In the genomic region with DNA sequence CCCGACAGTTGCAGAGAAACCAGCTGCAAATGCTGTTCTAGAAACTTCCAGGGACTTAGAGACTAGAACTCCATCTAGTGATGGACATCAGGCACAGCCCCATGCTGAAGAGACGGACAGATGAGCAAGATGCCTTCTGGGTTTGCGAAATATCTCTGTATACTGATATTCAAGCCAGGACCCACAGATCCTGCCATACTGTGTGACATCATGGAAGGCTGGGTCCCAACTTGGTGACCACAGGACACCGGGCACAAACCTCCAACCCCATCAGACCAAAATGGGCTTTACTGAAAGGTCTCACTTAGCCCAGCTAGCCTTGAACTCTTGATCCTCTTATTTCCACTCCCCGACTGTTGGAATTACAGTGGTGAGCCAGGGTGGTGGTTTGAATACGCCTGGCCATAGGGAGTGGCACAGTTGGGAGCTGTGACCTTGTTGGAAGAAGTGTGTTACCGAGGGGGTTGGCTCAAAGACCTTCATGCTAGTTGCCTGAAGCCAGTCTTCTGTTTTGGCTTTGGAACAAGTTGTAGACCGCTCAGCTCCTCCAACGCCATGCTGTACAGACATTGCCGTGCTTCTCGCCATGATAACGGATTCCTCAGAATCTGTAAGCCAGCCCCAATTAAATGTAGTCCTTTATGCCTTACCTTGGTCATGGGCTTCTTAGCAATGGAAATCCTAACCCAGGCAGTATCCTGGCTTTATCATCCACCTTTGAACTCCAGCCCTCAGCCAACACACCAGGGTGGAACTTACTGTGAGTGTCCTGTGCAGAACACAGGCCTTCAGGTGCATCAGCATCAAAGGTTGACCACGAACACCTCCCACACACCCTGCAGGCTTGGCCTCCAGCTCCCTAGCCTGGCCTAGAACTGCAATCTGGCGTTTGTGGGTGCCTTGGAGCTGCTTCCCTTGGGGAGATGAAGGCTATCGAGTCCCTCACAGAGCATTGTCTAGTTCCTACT, we compare ENCODE assay signal across 14 mouse cellular contexts. TPM values are rescaled to one million over a fixed set of nuclear protein-coding genes. Genes with fewer than 3 reads are reported as not detected.
DNase-seq lines count a peak whose midpoint lies in the region; ATAC-seq lines count a peak whose summit lies in the region.
"Had no signal": no experiment of that assay in that cellular context is flagged by ENCODE, and none has a peak within 500 bp of the region (broad histone marks: within the 10 kb centered on the region; RNA-seq: fewer than 3 reads in every experiment).

No protein-coding gene starts in this region.

- WGBS in hindbrain, embryonic 13.5 days: 90% methylated on average over 15 of the region's 15 CpGs
- WGBS in hindbrain, embryonic 11.5 days: 91% methylated on average over 15 of the region's 15 CpGs
- 90% methylated on average over 15 of the region's 15 CpGs for WGBS in neural tube, embryonic 13.5 days
- 80% methylated on average over 15 of the region's 15 CpGs for WGBS in embryonic facial prominence, embryonic 15.5 days

- H3K36me3 ChIP-seq in hindbrain, embryonic 13.5 days: peaks cover 32% of the 10 kb centered on the region
- H3K36me3 ChIP-seq in hindbrain, embryonic 11.5 days (ENCODE audit: control insufficient read depth, insufficient read depth, low read length): peaks cover 9% of the 10 kb centered on the region; the same call in 1 of the 2 replicates
- H3K36me3 ChIP-seq in neural tube, embryonic 13.5 days: peaks cover 30% of the 10 kb centered on the region
- H3K36me3 ChIP-seq in embryonic facial prominence, embryonic 15.5 days: peaks cover 29% of the 10 kb centered on the region

- no peak for ATAC-seq in hindbrain, embryonic 13.5 days (ENCODE audit: low FRiP score)
- ATAC-seq in hindbrain, embryonic 11.5 days (ENCODE audit: low FRiP score): no peak
- no peak for ATAC-seq in neural tube, embryonic 13.5 days (ENCODE audit: low read depth)
- no peak for ATAC-seq in embryonic facial prominence, embryonic 15.5 days (ENCODE audit: insufficient number of reproducible peaks, low FRiP score, low TSS enrichment, low read depth)

- H3K4me1 ChIP-seq in hindbrain, embryonic 13.5 days (replicated peaks): peaks cover 15% of the 10 kb centered on the region
- no peaks in the 10 kb centered on the region for H3K4me1 ChIP-seq in hindbrain, embryonic 11.5 days (replicated peaks; ENCODE audit: control insufficient read depth, insufficient read depth, low read length)
- peaks cover 16% of the 10 kb centered on the region for H3K4me1 ChIP-seq in neural tube, embryonic 13.5 days (replicated peaks)
- peaks cover 14% of the 10 kb centered on the region; the same call in 1 of the 2 replicates for H3K4me1 ChIP-seq in embryonic facial prominence, embryonic 15.5 days

- H3K9me3 ChIP-seq in hindbrain, embryonic 13.5 days: no peaks in the 10 kb centered on the region
- H3K9me3 ChIP-seq in hindbrain, embryonic 11.5 days (ENCODE audit: control insufficient read depth, low read length): no peaks in the 10 kb centered on the region
- no peaks in the 10 kb centered on the region for H3K9me3 ChIP-seq in neural tube, embryonic 13.5 days
- H3K9me3 ChIP-seq in embryonic facial prominence, embryonic 15.5 days (replicated peaks): no peaks in the 10 kb centered on the region
- H3K9me3 ChIP-seq: heart, embryonic 10.5 days; hindbrain, embryonic 10.5 days; midbrain, embryonic 10.5 days had no signal

- no peak overlapping the region for H3K4me3 ChIP-seq in hindbrain, embryonic 13.5 days
- H3K4me3 ChIP-seq in hindbrain, embryonic 11.5 days (ENCODE audit: low read depth, low read length): no peak overlapping the region; the same call in 1 of the 2 replicates
- H3K4me3 ChIP-seq in neural tube, embryonic 13.5 days: no peak overlapping the region
- no peak overlapping the region for H3K4me3 ChIP-seq in embryonic facial prominence, embryonic 15.5 days (replicated peaks)
- H3K4me3 ChIP-seq: heart, embryonic 10.5 days; midbrain, embryonic 10.5 days had no signal

- 0 out of 2 replicates have a peak overlapping the region, but pooled peaks have one; percentile 5 for H3K27ac ChIP-seq in hindbrain, embryonic 13.5 days
- no peak overlapping the region for H3K27ac ChIP-seq in hindbrain, embryonic 11.5 days (ENCODE audit: low read depth, low read length)
- peak overlapping the region; percentile 56; the same call in 1 of the 2 replicates for H3K27ac ChIP-seq in neural tube, embryonic 13.5 days (replicated peaks)
- peak overlapping the region; percentile 44 for H3K27ac ChIP-seq in embryonic facial prominence, embryonic 15.5 days (replicated peaks)
- H3K27ac ChIP-seq: heart, embryonic 10.5 days; hindbrain, embryonic 10.5 days; midbrain, embryonic 10.5 days had no signal

- no peak overlapping the region for H3K9ac ChIP-seq in hindbrain, embryonic 13.5 days
- H3K9ac ChIP-seq in hindbrain, embryonic 11.5 days (ENCODE audit: low read depth, low read length): no peak overlapping the region
- no peak overlapping the region for H3K9ac ChIP-seq in neural tube, embryonic 13.5 days
- no peak overlapping the region for H3K9ac ChIP-seq in embryonic facial prominence, embryonic 15.5 days

- DNase-seq in hindbrain, embryonic 11.5 days (ENCODE audit: low spot score): no peak
- DNase-seq in neural tube, embryonic 10.5 days (ENCODE audit: extremely low spot score, low spot score): no peak
- no peak for DNase-seq in spleen, adult 18-20 months
- DNase-seq in layer of hippocampus, postnatal 25 days (ENCODE audit: extremely low spot score in 1 of 2, low spot score in 1 of 2): no peak
- DNase-seq: cerebellum, adult 9-10 months; layer of hippocampus, adult 9-11 months; lung, adult 2 months; thymus, adult 18-20 months had no signal

- no peaks in the 10 kb centered on the region for H3K27me3 ChIP-seq in hindbrain, embryonic 13.5 days
- no peaks in the 10 kb centered on the region for H3K27me3 ChIP-seq in hindbrain, embryonic 11.5 days (ENCODE audit: control insufficient read depth, insufficient read depth, low read length)
- no peaks in the 10 kb centered on the region for H3K27me3 ChIP-seq in neural tube, embryonic 13.5 days
- no peaks in the 10 kb centered on the region for H3K27me3 ChIP-seq in embryonic facial prominence, embryonic 15.5 days

- no peak overlapping the region for H3K4me2 ChIP-seq in hindbrain, embryonic 13.5 days
- H3K4me2 ChIP-seq in hindbrain, embryonic 11.5 days (replicated peaks; ENCODE audit: low read depth, low read length): no peak overlapping the region
- no peak overlapping the region for H3K4me2 ChIP-seq in neural tube, embryonic 13.5 days
- H3K4me2 ChIP-seq in embryonic facial prominence, embryonic 15.5 days (replicated peaks): no peak overlapping the region

RNA-seq across cellular contexts. Expression of gene Rras, which starts 6.8 kb away (rescaled TPM):
- 11.5 and 15.4 TPM in 2 replicates for polyA plus RNA-seq in hindbrain, embryonic 13.5 days (2015; fragmentation: Nextera tagmentation; extraction: Ambion mirVana)
- 21.2 and 21.6 TPM in 2 replicates for polyA plus RNA-seq in hindbrain, embryonic 11.5 days (2014; fragmentation: Nextera tagmentation; extraction: Ambion mirVana)
- 15.0 and 16.5 TPM in 2 replicates for polyA plus RNA-seq in neural tube, embryonic 13.5 days (2015; fragmentation: Nextera tagmentation; extraction: Ambion mirVana)
- 41.3 and 47.6 TPM in 2 replicates for polyA plus RNA-seq in embryonic facial prominence, embryonic 15.5 days (2015; fragmentation: Nextera tagmentation; extraction: Ambion mirVana)
- total RNA-seq in layer of hippocampus, postnatal 25 days (2021): 10 to 100 TPM; 11.7 to 12.3 TPM

RNA-seq across cellular contexts. Expression of gene Scaf1, which starts 8.4 kb away (rescaled TPM):
- 42.4 and 45.2 TPM in 2 replicates for polyA plus RNA-seq in hindbrain, embryonic 13.5 days (2015; fragmentation: Nextera tagmentation; extraction: Ambion mirVana)
- 44.0 and 49.6 TPM in 2 replicates for polyA plus RNA-seq in hindbrain, embryonic 11.5 days (2014; fragmentation: Nextera tagmentation; extraction: Ambion mirVana)
- polyA plus RNA-seq in neural tube, embryonic 13.5 days (2015; fragmentation: Nextera tagmentation; extraction: Ambion mirVana): 46.2 and 47.2 TPM in 2 replicates
- polyA plus RNA-seq in embryonic facial prominence, embryonic 15.5 days (2015; fragmentation: Nextera tagmentation; extraction: Ambion mirVana): 40.7 and 41.9 TPM in 2 replicates
- total RNA-seq in layer of hippocampus, postnatal 25 days (2021): 100 to 1,000 TPM; 151 to 156 TPM

RNA-seq across cellular contexts. Expression of gene Bcl2l12, which starts 26.1 kb away (rescaled TPM):
- 16.2 and 19.7 TPM in 2 replicates for polyA plus RNA-seq in hindbrain, embryonic 13.5 days (2015; fragmentation: Nextera tagmentation; extraction: Ambion mirVana)
- polyA plus RNA-seq in hindbrain, embryonic 11.5 days (2014; fragmentation: Nextera tagmentation; extraction: Ambion mirVana): 54.2 and 56.8 TPM in 2 replicates
- polyA plus RNA-seq in neural tube, embryonic 13.5 days (2015; fragmentation: Nextera tagmentation; extraction: Ambion mirVana): 17.3 and 17.4 TPM in 2 replicates
- 59.1 and 67.7 TPM in 2 replicates for polyA plus RNA-seq in embryonic facial prominence, embryonic 15.5 days (2015; fragmentation: Nextera tagmentation; extraction: Ambion mirVana)
- 1 to 10 TPM; 1.9 to 3.4 TPM for total RNA-seq in layer of hippocampus, postnatal 25 days (2021)

RNA-seq across cellular contexts. Expression of gene Irf3, which starts 27.1 kb away (rescaled TPM):
- 66.7 and 68.3 TPM in 2 replicates for polyA plus RNA-seq in hindbrain, embryonic 13.5 days (2015; fragmentation: Nextera tagmentation; extraction: Ambion mirVana)
- polyA plus RNA-seq in hindbrain, embryonic 11.5 days (2014; fragmentation: Nextera tagmentation; extraction: Ambion mirVana): 59.6 and 63.9 TPM in 2 replicates
- polyA plus RNA-seq in neural tube, embryonic 13.5 days (2015; fragmentation: Nextera tagmentation; extraction: Ambion mirVana): 60.3 and 67.3 TPM in 2 replicates
- 109 and 110 TPM in 2 replicates for polyA plus RNA-seq in embryonic facial prominence, embryonic 15.5 days (2015; fragmentation: Nextera tagmentation; extraction: Ambion mirVana)
- total RNA-seq in layer of hippocampus, postnatal 25 days (2021): 10 to 100 TPM; 39.5 to 40.1 TPM

RNA-seq across cellular contexts. Expression of gene Prr12, which starts 28.1 kb away (rescaled TPM):
- 13.8 and 14.5 TPM in 2 replicates for polyA plus RNA-seq in hindbrain, embryonic 13.5 days (2015; fragmentation: Nextera tagmentation; extraction: Ambion mirVana)
- 13.0 and 16.0 TPM in 2 replicates for polyA plus RNA-seq in hindbrain, embryonic 11.5 days (2014; fragmentation: Nextera tagmentation; extraction: Ambion mirVana)
- polyA plus RNA-seq in neural tube, embryonic 13.5 days (2015; fragmentation: Nextera tagmentation; extraction: Ambion mirVana): 12.3 and 15.1 TPM in 2 replicates
- 11.9 and 12.1 TPM in 2 replicates for polyA plus RNA-seq in embryonic facial prominence, embryonic 15.5 days (2015; fragmentation: Nextera tagmentation; extraction: Ambion mirVana)
- total RNA-seq in layer of hippocampus, postnatal 25 days (2021): 10 to 100 TPM; 67.9 to 81.7 TPM
